Mouse (Mus musculus): ENCODE data around the gene Ntsr1.

The Ntsr1 gene

GRCm38 (mm10) chr2:180499741-180500140, at the start of gene Ntsr1:
TSS of gene Ntsr1 (plus strand) at chr2:180499976.
- DNase-seq (ENCODE audit: low read depth, low spot score) = no peak

- DNase-seq (ENCODE audit: low read depth, low spot score) = no peak
Measured at GRCm38 (mm10) chr2:180450529-180450928, 49.2 kb upstream of the Ntsr1 start.

- peak; percentile 67 for DNase-seq (ENCODE audit: low read depth, low spot score)
Measured at GRCm38 (mm10) chr2:180455723-180456698, 43.8 kb upstream of the Ntsr1 start, which contains the start of gene Slco4a1. TSS of gene Slco4a1 (plus strand) at chr2:180456245.

GRCm38 (mm10) chr2:180456705-180457104, 43.1 kb upstream of the Ntsr1 start:
- DNase-seq (ENCODE audit: low read depth, low spot score) = no peak

- peak; percentile 65 for DNase-seq (ENCODE audit: low read depth, low spot score)
Measured at GRCm38 (mm10) chr2:180457680-180458079, 42.1 kb upstream of the Ntsr1 start.

GRCm38 (mm10) chr2:180459437-180459836, 40.3 kb upstream of the Ntsr1 start:
- no peak for DNase-seq (ENCODE audit: low read depth, low spot score)

- DNase-seq (ENCODE audit: low read depth, low spot score) = no peak
Measured at GRCm38 (mm10) chr2:180460801-180461200, 39.0 kb upstream of the Ntsr1 start.

GRCm38 (mm10) chr2:180462593-180462992, 37.2 kb upstream of the Ntsr1 start:
- DNase-seq (ENCODE audit: low read depth, low spot score) = no peak

GRCm38 (mm10) chr2:180466505-180466904, 33.3 kb upstream of the Ntsr1 start:
- no peak for DNase-seq (ENCODE audit: low read depth, low spot score)

GRCm38 (mm10) chr2:180468871-180469270, 30.9 kb upstream of the Ntsr1 start:
- no peak for DNase-seq (ENCODE audit: low read depth, low spot score)

GRCm38 (mm10) chr2:180469768-180470167, 30.0 kb upstream of the Ntsr1 start:
- DNase-seq (ENCODE audit: low read depth, low spot score) = no peak

GRCm38 (mm10) chr2:180472306-180473079, 27.3 kb upstream of the Ntsr1 start:
- DNase-seq (ENCODE audit: low read depth, low spot score) = peak; percentile 63

- no peak for DNase-seq (ENCODE audit: low read depth, low spot score)
Measured at GRCm38 (mm10) chr2:180473080-180473440, 26.7 kb upstream of the Ntsr1 start.

- no peak for DNase-seq (ENCODE audit: low read depth, low spot score)
Measured at GRCm38 (mm10) chr2:180474864-180475263, 24.9 kb upstream of the Ntsr1 start.

- no peak for DNase-seq (ENCODE audit: low read depth, low spot score)
Measured at GRCm38 (mm10) chr2:180482274-180482673, 17.5 kb upstream of the Ntsr1 start.

GRCm38 (mm10) chr2:180484882-180485281, 14.9 kb upstream of the Ntsr1 start:
- DNase-seq (ENCODE audit: low read depth, low spot score) = no peak

GRCm38 (mm10) chr2:180485306-180485705, 14.5 kb upstream of the Ntsr1 start:
- no peak for DNase-seq (ENCODE audit: low read depth, low spot score)

GRCm38 (mm10) chr2:180488210-180488751, 11.5 kb upstream of the Ntsr1 start:
- no peak for DNase-seq (ENCODE audit: low read depth, low spot score)

- DNase-seq (ENCODE audit: low read depth, low spot score) = no peak
Measured at GRCm38 (mm10) chr2:180495906-180496305, 3.9 kb upstream of the Ntsr1 start.

GRCm38 (mm10) chr2:180500726-180501125, 950 bp downstream of the Ntsr1 start:
- no peak for DNase-seq (ENCODE audit: low read depth, low spot score)

GRCm38 (mm10) chr2:180501217-180501967, 1.6 kb downstream of the Ntsr1 start:
- DNase-seq (ENCODE audit: low read depth, low spot score) = no peak
